Mouse (Mus musculus): Measurements from ENCODE around the gene Rbm47. TPM values are rescaled to one million over a fixed set of nuclear protein-coding genes. Genes with fewer than 3 reads are reported as not detected.

Gene Rbm47
- polyA plus RNA-seq (2015; fragmentation: Nextera tagmentation; extraction: Ambion mirVana), result 3.9 and 7.8 TPM in 2 replicates

- WGBS, result 88% methylated on average over 2 of the region's 2 CpGs
- H3K4me2 ChIP-seq, result no peak within 1 kb of the TSS
- 0 out of 2 replicates have a peak, but pooled peaks cover 7% of the 10 kb centered on the region for H3K4me1 ChIP-seq (replicated peaks)
- H3K9ac ChIP-seq, result no peak within 1 kb of the TSS
- ATAC-seq (ENCODE audit: low FRiP score), result no peak
- H3K4me3 ChIP-seq, result no peak within 1 kb of the TSS
- H3K36me3 ChIP-seq, result no peaks in the 10 kb centered on the region
- no peaks in the 10 kb centered on the region for H3K27me3 ChIP-seq
- peak within 1 kb of the TSS; percentile 66 for H3K27ac ChIP-seq
- H3K9me3 ChIP-seq, result no peaks in the 10 kb centered on the region
These were observed at the start of gene Rbm47 for GRCm38 (mm10) chr5:66173018-66173417. Gene Rbm47 (minus strand): TSS chr5:66173118.

DNA sequence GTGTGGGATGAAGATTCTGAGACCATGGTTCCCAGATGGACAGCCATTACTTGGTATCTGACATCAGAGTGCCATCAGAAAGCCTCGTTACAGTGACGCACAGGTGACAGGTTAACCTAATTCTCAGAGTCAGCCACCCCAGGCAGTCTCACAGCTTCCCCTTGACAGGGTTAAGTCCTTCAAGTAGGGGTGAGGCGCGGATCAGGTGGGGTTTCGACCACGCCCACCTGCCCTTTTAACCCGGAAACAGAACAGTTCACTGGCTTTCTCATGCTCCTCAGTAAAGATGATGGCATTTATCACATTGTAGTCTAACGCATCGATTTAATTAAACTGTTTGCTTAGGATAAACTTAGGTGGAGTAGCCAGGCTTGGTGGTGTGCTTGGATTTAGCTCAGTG lies 47.7 kb upstream of the Rbm47 start:
- no peak overlapping the region for H3K4me2 ChIP-seq
- no peak overlapping the region for H3K4me3 ChIP-seq
- H3K9ac ChIP-seq, result no peak overlapping the region
- WGBS, result 83% methylated on average over 9 of the region's 9 CpGs
- ATAC-seq (ENCODE audit: low FRiP score), result no peak
- H3K4me1 ChIP-seq (replicated peaks), result peaks cover 10% of the 10 kb centered on the region
- no peak overlapping the region for H3K27ac ChIP-seq
- no peaks in the 10 kb centered on the region for H3K36me3 ChIP-seq
- no peaks in the 10 kb centered on the region for H3K27me3 ChIP-seq
- H3K9me3 ChIP-seq, result no peaks in the 10 kb centered on the region

GRCm38 (mm10) chr5:66219692-66220091 lies 46.8 kb upstream of the Rbm47 start:
- Histone ChIP-seq H3K4me3 (no peak overlapping the region), H3K36me3 (no peaks in the 10 kb centered on the region), H3K4me1 (replicated peaks) (peaks cover 10% of the 10 kb centered on the region), H3K9ac (no peak overlapping the region), H3K9me3 (no peaks in the 10 kb centered on the region), H3K27ac (no peak overlapping the region), H3K4me2 (no peak overlapping the region), H3K27me3 (no peaks in the 10 kb centered on the region)
- ATAC-seq (ENCODE audit: low FRiP score), result no peak
- 67% methylated on average over 6 of the region's 6 CpGs for WGBS

DNA sequence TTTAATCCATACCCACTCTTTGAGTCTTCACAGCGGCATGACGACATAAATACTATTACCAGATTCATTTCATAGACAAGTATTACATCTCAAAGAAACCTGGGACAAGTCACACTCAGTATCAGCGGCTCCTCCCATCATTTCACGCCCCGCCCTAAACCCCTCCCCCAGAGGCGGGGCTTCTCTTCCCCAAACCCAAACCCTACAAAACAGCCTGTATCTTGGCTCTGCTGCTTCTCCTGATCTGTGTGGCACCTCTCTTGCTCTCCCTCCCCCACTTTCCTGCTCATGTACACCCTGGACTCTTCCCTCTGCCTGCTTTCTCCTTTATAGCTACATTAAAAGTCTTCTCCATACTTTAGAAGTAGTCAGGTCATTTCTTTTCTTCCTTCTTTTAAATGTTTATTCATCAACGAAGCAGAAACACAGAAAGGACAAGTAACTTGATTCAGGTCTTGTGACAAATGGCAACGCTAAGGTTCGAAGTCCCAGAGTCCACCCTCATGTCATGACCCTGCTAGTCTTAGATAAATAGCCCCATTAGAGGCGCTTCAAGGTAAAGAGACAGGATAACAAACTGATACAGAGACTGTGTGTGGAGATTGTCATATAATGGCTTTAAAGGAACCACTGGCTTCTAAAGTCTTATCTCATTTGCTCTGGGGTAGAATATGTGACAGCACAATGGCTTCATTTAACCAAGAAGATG lies 42.8 kb upstream of the Rbm47 start:
- H3K9me3 ChIP-seq, result no peaks in the 10 kb centered on the region

DNA sequence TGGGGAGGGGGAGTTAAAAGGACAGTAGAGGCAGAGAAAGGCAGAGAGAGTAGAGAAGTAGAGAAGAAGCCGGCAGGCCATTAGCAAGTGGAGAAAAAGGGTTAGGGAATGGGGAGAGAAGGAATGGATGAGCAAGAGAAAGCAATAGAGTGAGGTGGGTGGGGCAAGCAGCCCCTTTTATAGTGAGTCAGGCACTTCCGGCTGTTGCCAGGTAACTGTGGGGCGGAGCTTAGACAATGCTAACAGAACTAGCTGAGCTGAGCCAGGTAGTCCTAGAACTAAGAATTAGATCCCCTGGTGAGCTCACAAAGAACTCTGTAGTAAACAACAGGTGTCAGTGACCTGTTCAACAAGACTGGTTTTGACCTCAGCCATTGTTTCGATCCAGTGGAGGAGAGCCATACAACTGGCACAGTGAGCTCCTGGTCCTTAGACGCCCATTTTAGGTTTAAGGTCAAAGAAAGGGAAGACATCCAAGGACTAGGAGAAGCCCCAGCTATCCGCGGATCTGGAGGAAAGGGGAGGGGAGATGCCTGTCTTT lies 41.5 kb upstream of the Rbm47 start:
- no peak overlapping the region for H3K4me2 ChIP-seq
- H3K4me1 ChIP-seq (replicated peaks), result peaks cover 8% of the 10 kb centered on the region
- WGBS, result 61% methylated on average over 7 of the region's 7 CpGs
- no peaks in the 10 kb centered on the region for H3K27me3 ChIP-seq
- ATAC-seq (ENCODE audit: low FRiP score), result no peak
- no peak overlapping the region for H3K27ac ChIP-seq
- H3K36me3 ChIP-seq, result no peaks in the 10 kb centered on the region
- H3K9ac ChIP-seq, result no peak overlapping the region
- H3K9me3 ChIP-seq, result no peaks in the 10 kb centered on the region
- H3K4me3 ChIP-seq, result no peak overlapping the region

More for the DNA sequence above, 42.8 kb upstream of the Rbm47 start:
- Histone ChIP-seq H3K4me3 (no peak overlapping the region), H3K4me1 (replicated peaks) (peaks cover 10% of the 10 kb centered on the region), H3K36me3 (no peaks in the 10 kb centered on the region), H3K9ac (no peak overlapping the region), H3K27me3 (no peaks in the 10 kb centered on the region), H3K4me2 (no peak overlapping the region), H3K27ac (no peak overlapping the region)
- WGBS, result 64% methylated on average over 10 of the region's 10 CpGs
- no peak for ATAC-seq (ENCODE audit: low FRiP score)

GRCm38 (mm10) chr5:66209532-66210176 lies 36.7 kb upstream of the Rbm47 start:
- no peaks in the 10 kb centered on the region for H3K27me3 ChIP-seq
- no peak overlapping the region for H3K4me2 ChIP-seq
- ATAC-seq (ENCODE audit: low FRiP score), result no peak
- 86% methylated on average over 5 of the region's 5 CpGs for WGBS
- peaks cover 2% of the 10 kb centered on the region; the same call in 1 of the 2 replicates for H3K4me1 ChIP-seq (replicated peaks)
- H3K27ac ChIP-seq, result no peak overlapping the region
- no peaks in the 10 kb centered on the region for H3K36me3 ChIP-seq
- no peaks in the 10 kb centered on the region for H3K9me3 ChIP-seq
- H3K4me3 ChIP-seq, result no peak overlapping the region
- H3K9ac ChIP-seq, result no peak overlapping the region

- no peaks in the 10 kb centered on the region for H3K27me3 ChIP-seq
- H3K36me3 ChIP-seq, result no peaks in the 10 kb centered on the region
- 88% methylated on average over 4 of the region's 4 CpGs for WGBS
- peaks cover 2% of the 10 kb centered on the region; the same call in 1 of the 2 replicates for H3K4me1 ChIP-seq (replicated peaks)
- H3K27ac ChIP-seq, result no peak overlapping the region
- no peak overlapping the region for H3K4me2 ChIP-seq
- no peak for ATAC-seq (ENCODE audit: low FRiP score)
- no peaks in the 10 kb centered on the region for H3K9me3 ChIP-seq
- no peak overlapping the region for H3K9ac ChIP-seq
- H3K4me3 ChIP-seq, result no peak overlapping the region
These were observed 32.0 kb upstream of the Rbm47 start for GRCm38 (mm10) chr5:66204966-66205365.

GRCm38 (mm10) chr5:66203424-66203823 lies 30.5 kb upstream of the Rbm47 start:
- Histone ChIP-seq H3K9me3 (no peaks in the 10 kb centered on the region), H3K27ac (no peak overlapping the region), H3K36me3 (no peaks in the 10 kb centered on the region), H3K4me2 (no peak overlapping the region), H3K4me3 (no peak overlapping the region), H3K4me1 (replicated peaks) (peaks cover 2% of the 10 kb centered on the region; the same call in 1 of the 2 replicates), H3K9ac (no peak overlapping the region), H3K27me3 (no peaks in the 10 kb centered on the region)
- 89% methylated on average over 1 of the region's 1 CpGs for WGBS
- ATAC-seq (ENCODE audit: low FRiP score), result no peak

DNA sequence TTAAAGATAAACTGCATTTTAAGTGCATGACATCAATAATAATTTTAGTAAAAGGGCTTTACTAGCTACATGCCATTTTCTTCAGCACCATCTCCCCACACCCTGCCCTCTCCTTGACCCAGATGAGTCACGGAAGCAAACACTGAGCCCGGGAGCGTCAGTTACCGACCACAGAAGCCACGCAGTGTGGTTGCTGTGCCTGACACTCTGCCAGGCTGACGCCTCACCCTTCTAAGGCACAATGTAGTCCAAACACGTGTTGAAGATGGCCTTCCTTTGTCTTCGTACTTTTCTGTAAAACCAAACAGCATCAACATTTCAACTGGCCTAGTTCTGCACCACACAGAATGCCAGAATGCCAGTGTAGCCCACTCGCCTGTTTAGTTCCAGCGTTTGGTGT lies 27.1 kb upstream of the Rbm47 start:
- ATAC-seq (ENCODE audit: low FRiP score), result no peak
- Histone ChIP-seq H3K4me1 (replicated peaks) (no peaks in the 10 kb centered on the region), H3K27me3 (no peaks in the 10 kb centered on the region), H3K4me2 (no peak overlapping the region), H3K9me3 (no peaks in the 10 kb centered on the region), H3K36me3 (no peaks in the 10 kb centered on the region), H3K27ac (no peak overlapping the region), H3K9ac (no peak overlapping the region), H3K4me3 (no peak overlapping the region)
- WGBS, result 81% methylated on average over 10 of the region's 10 CpGs

- no peaks in the 10 kb centered on the region for H3K9me3 ChIP-seq
- no peaks in the 10 kb centered on the region for H3K4me1 ChIP-seq (replicated peaks)
- H3K36me3 ChIP-seq, result no peaks in the 10 kb centered on the region
- H3K4me2 ChIP-seq, result no peak overlapping the region
- H3K9ac ChIP-seq, result no peak overlapping the region
- no peak overlapping the region for H3K27ac ChIP-seq
- ATAC-seq (ENCODE audit: low FRiP score), result no peak
- no peaks in the 10 kb centered on the region for H3K27me3 ChIP-seq
- 85% methylated on average over 10 of the region's 10 CpGs for WGBS
- no peak overlapping the region for H3K4me3 ChIP-seq
These were observed 22.4 kb upstream of the Rbm47 start for GRCm38 (mm10) chr5:66195323-66195722.

- no peak overlapping the region for H3K4me2 ChIP-seq
These were observed 20.4 kb upstream of the Rbm47 start for GRCm38 (mm10) chr5:66193218-66193846.

DNA sequence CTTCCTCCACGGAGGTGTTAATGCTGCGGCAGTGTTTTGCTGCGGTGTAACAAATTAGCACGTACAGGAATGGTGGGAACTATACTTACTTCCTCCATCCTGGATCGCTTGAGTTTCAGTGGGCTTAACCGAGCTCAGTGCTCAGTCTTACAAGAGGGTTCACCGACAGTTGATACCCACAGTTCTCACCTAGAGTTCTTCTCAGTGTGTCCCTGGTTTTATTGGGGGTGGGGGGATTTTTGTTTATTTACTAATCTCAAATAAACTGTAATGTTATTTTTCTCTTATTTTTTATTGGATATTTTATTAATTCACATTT lies 18.2 kb upstream of the Rbm47 start:
- no peaks in the 10 kb centered on the region for H3K36me3 ChIP-seq
- no peak for ATAC-seq (ENCODE audit: low FRiP score)
- H3K9ac ChIP-seq, result no peak overlapping the region
- no peak overlapping the region for H3K4me2 ChIP-seq
- no peaks in the 10 kb centered on the region for H3K9me3 ChIP-seq
- no peak overlapping the region for H3K4me3 ChIP-seq
- 92% methylated on average over 7 of the region's 7 CpGs for WGBS
- no peaks in the 10 kb centered on the region for H3K27me3 ChIP-seq
- no peaks in the 10 kb centered on the region for H3K4me1 ChIP-seq (replicated peaks)
- H3K27ac ChIP-seq, result no peak overlapping the region

More at GRCm38 (mm10) chr5:66193218-66193846, 20.4 kb upstream of the Rbm47 start:
- 92% methylated on average over 11 of the region's 11 CpGs for WGBS
- no peaks in the 10 kb centered on the region for H3K27me3 ChIP-seq
- no peaks in the 10 kb centered on the region for H3K36me3 ChIP-seq
- no peaks in the 10 kb centered on the region for H3K4me1 ChIP-seq (replicated peaks)
- H3K9me3 ChIP-seq, result no peaks in the 10 kb centered on the region
- H3K27ac ChIP-seq, result no peak overlapping the region
- ATAC-seq (ENCODE audit: low FRiP score), result no peak
- no peak overlapping the region for H3K4me3 ChIP-seq
- H3K9ac ChIP-seq, result no peak overlapping the region
